10 mouse cellular contexts compared by ENCODE assay signal in genomic region chr6:13606394-13606793, GRCm38 (mm10). TPM values are rescaled to one million over a fixed set of nuclear protein-coding genes. Genes with fewer than 3 reads are reported as not detected.
A peak's percentile ranks its signal among the peaks of the same experiment; 100 is the strongest.
DNase-seq lines count a peak whose midpoint lies in the region; ATAC-seq and TF ChIP-seq lines count a peak whose summit lies in the region.
"Had no signal": no experiment of that assay in that cellular context is flagged by ENCODE, and none has a peak within 500 bp of the region (broad histone marks: within the 10 kb centered on the region; RNA-seq: fewer than 3 reads in every experiment).

No protein-coding gene starts in this region.

- H3K9ac ChIP-seq in heart, embryonic 11.5 days (ENCODE audit: low read depth, low read length), result peak overlapping the region; percentile 90; the same call in 1 of the 2 replicates
- H3K9ac ChIP-seq in MEL (ENCODE audit: control insufficient read depth, low read depth, low read length, poor library complexity, severe bottlenecking), result peak overlapping the region; percentile 92
- 0 out of 2 replicates have a peak overlapping the region, but pooled peaks have one; percentile 87 for H3K9ac ChIP-seq in hindbrain, embryonic 15.5 days
- no peak overlapping the region for H3K9ac ChIP-seq in midbrain, embryonic 12.5 days (replicated peaks)

- peaks cover 10% of the 10 kb centered on the region; the same call in 1 of the 2 replicates for H3K79me2 ChIP-seq in MEL (ENCODE audit: control insufficient read depth, insufficient read depth, low read length, poor library complexity)

- TF ChIP-seq CTCF in MEL (IDR thresholded peaks at IDR 0.05 in 2 of 3, conservative IDR thresholded peaks at IDR 0.05 in 1 of 3; ENCODE audit: control insufficient read depth in 1 of 3, insufficient read depth in 1 of 3, low read depth in 2 of 3, low read length in 3 of 3, poor library complexity in 1 of 3, severe bottlenecking in 1 of 3), result no peak

- peak overlapping the region; percentile 62 for H3K4me3 ChIP-seq in heart, embryonic 11.5 days (ENCODE audit: low read depth, low read length)
- H3K4me3 ChIP-seq in MEL (ENCODE audit: control insufficient read depth in 1 of 2, insufficient read depth in 1 of 2, low read depth in 2 of 2, low read length in 2 of 2), result peak overlapping the region; percentile 72 to 94
- H3K4me3 ChIP-seq in hindbrain, embryonic 15.5 days, result peak overlapping the region; percentile 82
- peak overlapping the region; percentile 81; the same call in 1 of the 2 replicates for H3K4me3 ChIP-seq in midbrain, embryonic 12.5 days

- H3K9me3 ChIP-seq in heart, embryonic 11.5 days (replicated peaks; ENCODE audit: control insufficient read depth, low read length), result no peaks in the 10 kb centered on the region
- H3K9me3 ChIP-seq in MEL (replicated peaks; ENCODE audit: insufficient read depth, low read length), result no peaks in the 10 kb centered on the region
- no peaks in the 10 kb centered on the region for H3K9me3 ChIP-seq in hindbrain, embryonic 15.5 days
- no peaks in the 10 kb centered on the region for H3K9me3 ChIP-seq in midbrain, embryonic 12.5 days

- DNase-seq in heart, adult 18-20 months, result no peak
- DNase-seq in MEL (ENCODE audit: low read depth, low spot score), result no peak
- no peak for DNase-seq in adrenal gland, postnatal 4 days (ENCODE audit: low spot score in 2 of 2)
- DNase-seq: adrenal gland, postnatal 14 days; B cell, adult 2 months had no signal

- no peak for TF ChIP-seq RAD21 in MEL (IDR thresholded peaks at IDR 0.05; ENCODE audit: low read depth, low read length)

- ATAC-seq in heart, embryonic 11.5 days (replicated peaks; ENCODE audit: insufficient number of reproducible peaks, low FRiP score, low TSS enrichment), result no peak
- ATAC-seq in hindbrain, embryonic 15.5 days (ENCODE audit: low FRiP score, low read depth), result no peak
- no peak for ATAC-seq in midbrain, embryonic 12.5 days (ENCODE audit: low FRiP score, low read depth)
- ATAC-seq in megakaryocyte progenitor cell, adult 5-6 weeks (replicated peaks; ENCODE audit: poor library complexity), result no peak
- ATAC-seq in CD4-positive, CD25-positive, alpha-beta regulatory T cell, adult 4 months, result no peak

- no peak overlapping the region for H3K27ac ChIP-seq in heart, embryonic 11.5 days (ENCODE audit: low read depth, low read length)
- H3K27ac ChIP-seq in MEL (ENCODE audit: control insufficient read depth, low read depth, low read length), result peak overlapping the region; percentile 91; the same call in 1 of the 2 replicates
- no peak overlapping the region for H3K27ac ChIP-seq in hindbrain, embryonic 15.5 days (replicated peaks)
- H3K27ac ChIP-seq in midbrain, embryonic 12.5 days (replicated peaks), result no peak overlapping the region

- WGBS in heart, embryonic 11.5 days (ENCODE audit: insufficient replicate concordance), result 66% methylated on average over 4 of the region's 4 CpGs
- 84% methylated on average over 4 of the region's 4 CpGs for WGBS in hindbrain, embryonic 15.5 days
- 72% methylated on average over 4 of the region's 4 CpGs for WGBS in midbrain, embryonic 12.5 days

- H3K36me3 ChIP-seq in heart, embryonic 11.5 days (ENCODE audit: control insufficient read depth, insufficient read depth, low read length), result no peaks in the 10 kb centered on the region
- peaks cover 0 to 49% of the 10 kb centered on the region in 2 experiments; a peak in 3 of 4 replicates for H3K36me3 ChIP-seq in MEL (ENCODE audit: control insufficient read depth in 1 of 2, insufficient read depth in 2 of 2, low read length in 2 of 2)
- H3K36me3 ChIP-seq in hindbrain, embryonic 15.5 days, result no peaks in the 10 kb centered on the region; the same call in 1 of the 2 replicates
- peaks cover 19% of the 10 kb centered on the region; the same call in 1 of the 2 replicates for H3K36me3 ChIP-seq in midbrain, embryonic 12.5 days

- no peak for TF ChIP-seq EP300 in MEL (IDR thresholded peaks at IDR 0.05; ENCODE audit: low read depth in 1 of 2, low read length in 2 of 2)

- no peaks in the 10 kb centered on the region for H3K27me3 ChIP-seq in heart, embryonic 11.5 days (ENCODE audit: control insufficient read depth, insufficient read depth, low read length)
- H3K27me3 ChIP-seq in MEL (ENCODE audit: control insufficient read depth in 1 of 2, insufficient read depth in 2 of 2, low read length in 2 of 2), result no peaks in the 10 kb centered on the region
- H3K27me3 ChIP-seq in hindbrain, embryonic 15.5 days, result no peaks in the 10 kb centered on the region
- H3K27me3 ChIP-seq in midbrain, embryonic 12.5 days, result no peaks in the 10 kb centered on the region

- peaks cover 5% of the 10 kb centered on the region; the same call in 1 of the 2 replicates for H3K4me1 ChIP-seq in heart, embryonic 11.5 days (ENCODE audit: control insufficient read depth, insufficient read depth, low read length)
- peaks cover 28 to 29% of the 10 kb centered on the region in 2 experiments for H3K4me1 ChIP-seq in MEL (ENCODE audit: control insufficient read depth in 1 of 2, insufficient read depth in 2 of 2, low read length in 2 of 2)
- H3K4me1 ChIP-seq in hindbrain, embryonic 15.5 days (replicated peaks), result peaks cover 25% of the 10 kb centered on the region
- H3K4me1 ChIP-seq in midbrain, embryonic 12.5 days, result peaks cover 15% of the 10 kb centered on the region

- no peak for TF ChIP-seq POLR2A in MEL (IDR thresholded peaks at IDR 0.05; ENCODE audit: control insufficient read depth in 1 of 2, insufficient read depth in 1 of 2, low read depth in 1 of 2, low read length in 2 of 2, poor library complexity in 1 of 2)

- peak overlapping the region; percentile 71 for H3K4me2 ChIP-seq in heart, embryonic 11.5 days
- peak overlapping the region; percentile 67 for H3K4me2 ChIP-seq in hindbrain, embryonic 15.5 days
- H3K4me2 ChIP-seq in midbrain, embryonic 12.5 days (replicated peaks), result peak overlapping the region; percentile 66

TF ChIP-seq in MEL, 35 proteins besides CTCF, POLR2A, EP300 and RAD21:
- TF ChIP-seq RCOR1 (IDR thresholded peaks at IDR 0.05; ENCODE audit: low read depth, low read length) (no peak), ZNF384 (IDR thresholded peaks at IDR 0.05; ENCODE audit: low read depth, low read length) (peak; percentile 73), SIN3A (IDR thresholded peaks at IDR 0.05; ENCODE audit: low read length) (peak; percentile 10; the same call in 1 of the 2 replicates), ELF1 (IDR thresholded peaks at IDR 0.05; ENCODE audit: low read depth, low read length) (no peak), ETS1 (IDR thresholded peaks at IDR 0.05; ENCODE audit: low read depth, low read length) (peak; percentile 34; the same call in 1 of the 2 replicates)

RNA-seq across cellular contexts. Expression of gene Tmem168, which starts 1.5 kb away (rescaled TPM):
- polyA plus RNA-seq in heart, embryonic 11.5 days (2014; fragmentation: Nextera tagmentation; extraction: Ambion mirVana), result 28.0 and 38.1 TPM in 2 replicates
- total RNA-seq in heart, adult 18-20 months (2021), result 10 to 100 TPM; 15.5 to 17.7 TPM
- total RNA-seq in MEL (2012; rRNA removed), result 20.5 and 23.0 TPM in 2 replicates
- polyA plus RNA-seq in MEL (2012; ENCODE audit: insufficient read depth in 1 of 2, insufficient read length in 2 of 2, low read depth in 1 of 2, low replicate concordance in 2 of 2, missing spikeins in 1 of 2), result 10 to 100 TPM in 1 of 2 experiments, not detected in 1; 12.0 TPM
- 20.0 and 20.3 TPM in 2 replicates for polyA plus RNA-seq in hindbrain, embryonic 15.5 days (2015; fragmentation: Nextera tagmentation; extraction: Ambion mirVana)
- 37.4 and 39.0 TPM in 2 replicates for polyA plus RNA-seq in midbrain, embryonic 12.5 days (2016; fragmentation: Nextera tagmentation; extraction: Ambion mirVana)
- total RNA-seq in adrenal gland, postnatal 4 days (2021), result 10 to 100 TPM; 30.4 to 31.3 TPM
- 23.3 and 25.8 TPM in 2 replicates for total RNA-seq in megakaryocyte progenitor cell, adult 5-6 weeks (2015)
- 28.7 and 30.1 TPM in 2 replicates for total RNA-seq in megakaryocyte progenitor cell, adult 5-6 weeks (2017)
- polyA plus RNA-seq in CD4-positive, CD25-positive, alpha-beta regulatory T cell, adult 4 months (2017; shearing (Covaris generic)), result 10 to 100 TPM; 37.1 to 43.5 TPM
